Mouse (Mus musculus): Measurements from ENCODE around the gene Cavin2. TPM values are rescaled to one million over a fixed set of nuclear protein-coding genes. Genes with fewer than 3 reads are reported as not detected.

Cavin2 gene
- 8.1 and 8.3 TPM in 2 replicates for polyA plus RNA-seq (2012; rRNA removed)

DNA sequence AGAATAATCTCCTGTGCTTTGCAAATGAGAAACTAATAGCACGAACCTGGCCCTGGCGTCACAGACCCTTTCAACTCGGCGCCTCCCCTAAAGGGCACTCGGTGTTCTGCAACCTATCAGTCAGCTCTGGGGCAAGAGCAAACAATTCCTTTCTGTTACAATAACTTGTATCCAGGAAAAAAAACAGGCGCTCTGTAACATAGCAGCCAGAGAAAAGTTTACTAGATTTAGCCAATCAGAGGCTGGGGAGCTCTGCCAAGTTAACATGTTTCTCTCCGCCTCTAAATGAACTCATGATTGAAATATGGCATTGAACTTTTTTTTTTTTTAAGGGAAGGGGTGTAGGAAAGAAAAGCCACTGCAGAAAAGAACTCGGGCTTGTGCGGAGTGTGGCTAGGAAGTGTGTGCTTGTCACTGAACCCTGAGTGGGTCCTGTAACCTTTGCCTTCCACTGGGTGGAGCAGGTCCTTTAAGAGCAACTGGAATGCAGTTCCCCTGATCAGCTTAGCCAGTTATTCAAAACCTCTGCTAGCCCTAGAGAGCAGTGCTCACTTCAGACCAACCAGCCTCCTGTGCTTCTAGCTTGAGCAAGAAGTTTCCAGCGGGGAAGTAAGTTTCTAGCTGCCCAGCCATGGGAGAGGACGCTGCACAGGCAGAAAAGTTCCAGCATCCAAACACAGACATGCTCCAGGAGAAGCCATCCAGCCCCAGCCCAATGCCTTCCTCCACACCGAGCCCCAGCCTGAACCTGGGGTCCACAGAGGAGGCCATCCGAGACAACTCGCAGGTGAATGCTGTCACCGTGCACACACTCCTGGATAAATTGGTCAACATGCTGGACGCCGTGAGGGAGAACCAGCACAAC lies at the start of gene Cavin2:
Cavin2 (plus strand) TSS at position 372 of the 865 bp plus-strand sequence.
- DNase-seq (ENCODE audit: extremely low spot score in 1 of 2, low spot score in 1 of 2) = no peak

DNA sequence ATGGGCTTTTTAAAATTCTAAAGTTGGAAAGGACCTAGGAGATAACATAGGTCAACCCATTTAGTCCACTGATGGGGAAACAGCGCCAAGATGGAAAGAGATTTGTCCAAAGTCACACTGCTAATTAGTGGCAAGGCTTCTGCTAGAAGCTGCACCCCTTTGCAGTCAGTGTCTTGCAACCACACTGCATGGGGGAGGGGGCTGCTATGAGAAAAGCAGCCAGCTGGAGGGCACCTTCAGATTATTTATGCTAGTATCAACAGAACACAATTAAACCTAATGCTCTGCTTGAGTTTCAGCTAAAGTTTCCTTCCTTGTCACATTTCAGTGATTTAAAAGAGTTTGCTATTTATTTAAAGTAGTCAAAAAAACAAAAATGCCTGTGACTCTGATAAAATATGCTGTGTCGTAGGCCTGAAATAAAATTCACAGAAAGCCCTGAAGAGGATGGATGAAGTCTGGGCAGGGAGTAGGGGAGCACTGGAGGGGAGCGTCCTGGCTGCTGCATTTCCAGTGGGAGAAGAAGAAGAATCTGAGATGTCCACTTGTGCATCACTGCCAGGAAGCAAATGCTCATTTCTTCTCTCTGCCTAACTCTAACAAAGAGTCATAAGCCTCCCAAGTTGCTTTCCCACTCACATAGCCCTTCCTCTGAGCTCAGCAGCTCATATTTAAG lies 47.5 kb upstream of the Cavin2 start:
- no peak for DNase-seq (ENCODE audit: extremely low spot score in 1 of 2, low spot score in 1 of 2)

DNA sequence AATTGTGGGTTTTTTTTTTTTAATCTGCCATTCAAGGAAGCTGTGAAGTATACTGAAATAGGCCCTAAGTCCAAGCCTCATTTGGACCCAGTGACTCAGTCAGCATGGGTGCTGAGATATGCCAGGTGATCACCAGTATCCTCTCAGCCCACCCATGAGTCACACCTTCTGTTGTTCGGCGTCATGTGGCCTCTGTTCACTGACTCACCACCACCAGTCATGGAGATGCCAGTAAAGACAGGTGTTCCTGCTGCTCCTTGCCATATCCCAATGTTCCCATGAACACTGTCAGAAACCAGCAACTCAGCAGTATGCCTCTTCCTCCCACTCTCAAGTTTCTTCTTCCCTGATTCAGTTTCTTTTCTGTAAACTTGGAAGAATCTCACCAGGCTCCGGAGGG lies 45.6 kb upstream of the Cavin2 start:
- DNase-seq (ENCODE audit: extremely low spot score in 1 of 2, low spot score in 1 of 2) = peak; percentile 56 to 78

DNA sequence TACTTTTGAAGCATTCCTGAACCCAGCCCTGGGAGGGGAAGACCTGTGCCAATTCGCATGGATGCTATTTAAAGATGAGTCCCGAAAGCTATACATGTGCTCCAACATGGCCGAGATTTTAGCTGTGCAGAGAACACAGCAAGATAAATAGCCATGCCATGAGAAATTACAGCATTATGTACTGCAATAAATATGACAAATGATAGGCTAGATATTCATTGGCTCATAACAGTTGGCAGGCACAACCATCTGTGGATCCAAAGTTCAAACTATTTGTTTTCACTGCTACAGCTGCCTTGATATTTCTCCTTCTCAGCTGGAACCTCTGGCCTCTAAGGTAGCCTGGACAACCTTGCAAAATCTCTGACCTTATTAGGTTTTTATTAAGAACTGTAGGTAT lies 45.1 kb upstream of the Cavin2 start:
- DNase-seq (ENCODE audit: extremely low spot score in 1 of 2, low spot score in 1 of 2) = no peak

DNA sequence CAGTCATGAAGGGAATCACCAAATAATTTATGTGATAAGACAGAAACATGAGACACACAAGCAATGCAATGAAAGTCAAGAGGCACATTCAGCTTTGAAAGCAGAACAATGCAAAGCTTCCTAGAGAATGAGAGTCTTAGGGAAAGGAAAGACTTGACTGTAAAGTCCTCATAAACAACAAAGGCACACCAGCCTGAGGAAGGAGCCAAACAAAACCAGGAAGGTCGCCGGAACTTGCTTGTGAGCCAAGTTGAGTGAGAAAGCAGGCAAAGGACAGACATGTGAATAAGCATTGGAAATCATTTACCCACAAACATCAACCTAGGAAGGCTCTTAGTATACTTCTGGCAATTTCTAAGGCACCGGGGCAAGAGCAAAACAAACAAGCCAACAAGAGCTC lies 43.5 kb upstream of the Cavin2 start:
- DNase-seq (ENCODE audit: extremely low spot score in 1 of 2, low spot score in 1 of 2) = no peak

DNA sequence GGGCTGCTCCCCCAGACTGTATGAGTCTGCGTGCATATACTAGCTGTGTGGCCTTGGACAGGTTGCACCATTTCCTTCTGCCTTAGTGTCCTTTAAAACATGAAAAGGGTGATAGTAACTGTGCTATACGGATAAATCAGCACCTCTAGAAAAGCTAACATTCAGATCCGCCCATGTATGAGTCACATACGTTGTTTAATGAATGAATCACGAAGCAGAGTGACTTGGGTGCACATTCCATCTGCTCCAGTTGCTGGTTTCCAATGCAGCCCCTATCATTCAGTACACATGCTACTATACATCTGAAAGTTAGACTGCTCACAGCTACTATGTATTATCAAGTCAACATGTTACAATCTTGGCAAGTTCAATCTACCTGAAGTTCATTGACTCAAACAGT lies 38.6 kb upstream of the Cavin2 start:
- peak in 1 of 2 experiments; percentile 47 for DNase-seq (ENCODE audit: extremely low spot score in 1 of 2, low spot score in 1 of 2)

DNA sequence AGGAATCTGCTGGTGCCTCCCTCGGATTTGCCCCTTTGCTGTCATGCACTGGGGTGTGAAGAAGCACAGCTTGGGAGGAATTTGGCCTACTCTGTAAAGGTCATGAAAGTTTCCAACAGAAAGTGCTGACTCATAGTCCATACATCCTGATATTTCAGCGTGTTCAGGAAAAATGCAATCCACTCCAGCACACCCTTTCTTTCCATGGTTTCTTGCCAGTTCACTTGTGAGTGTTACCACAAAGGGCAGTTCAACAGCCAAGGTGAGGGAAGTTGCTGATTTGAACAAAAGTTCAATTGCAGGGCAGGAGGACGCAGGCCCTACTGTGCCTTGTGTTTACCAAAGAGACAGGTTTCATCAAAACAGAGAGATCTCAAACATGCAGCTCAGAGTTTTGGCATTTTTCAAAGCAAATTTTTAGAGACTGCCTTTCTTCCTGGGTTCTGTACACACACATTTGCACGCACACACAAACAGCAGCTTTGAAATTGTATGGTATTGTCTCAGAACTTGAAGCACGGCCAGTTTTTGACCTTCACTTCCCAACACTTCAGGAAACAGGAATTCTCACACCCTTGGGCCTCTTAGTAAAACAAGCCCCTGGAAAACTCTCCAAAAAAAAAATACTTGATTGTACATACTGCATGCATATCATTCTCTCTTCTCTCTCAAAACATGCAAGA lies 23.7 kb upstream of the Cavin2 start:
- no peak for DNase-seq (ENCODE audit: extremely low spot score in 1 of 2, low spot score in 1 of 2)

DNA sequence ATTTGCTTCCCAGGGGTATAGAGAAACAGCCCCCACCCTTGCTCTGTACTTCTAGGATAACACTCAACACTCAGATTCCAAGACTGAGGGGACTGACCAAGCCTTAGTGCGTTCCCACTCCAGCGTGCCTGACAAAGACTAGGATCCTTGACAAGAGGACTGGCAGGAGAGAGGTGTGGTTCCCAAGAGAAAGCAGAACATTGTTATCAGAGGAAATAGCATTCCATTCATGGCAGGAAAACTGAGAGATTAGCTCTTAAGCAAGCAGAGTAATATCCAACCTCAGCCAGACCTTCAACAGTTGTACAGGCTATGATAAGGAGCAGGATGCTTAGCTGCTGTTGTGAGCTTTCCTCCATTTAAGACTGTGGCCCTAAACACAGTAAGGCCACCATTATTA lies 23.0 kb upstream of the Cavin2 start:
- DNase-seq (ENCODE audit: extremely low spot score in 1 of 2, low spot score in 1 of 2) = no peak

DNA sequence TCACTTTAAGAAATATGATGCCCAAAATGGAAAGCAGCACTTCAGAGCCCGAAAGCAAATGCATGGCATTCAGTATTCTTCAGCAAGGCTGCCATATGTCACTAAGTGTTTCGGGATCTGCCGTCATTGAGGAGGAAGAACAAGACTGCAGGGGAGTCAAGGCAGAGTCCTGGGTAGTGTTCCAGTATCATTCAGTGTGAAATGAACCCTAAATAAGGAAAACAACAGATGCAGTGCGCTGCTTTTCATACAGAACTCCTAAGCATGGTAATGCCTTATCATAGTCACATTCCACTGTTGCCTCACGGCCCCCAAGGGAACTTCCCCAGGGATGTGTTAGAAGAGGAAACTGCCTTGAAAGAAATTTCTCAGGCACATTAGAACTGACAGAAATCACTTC lies 21.8 kb upstream of the Cavin2 start:
- peak; percentile 49 to 73 for DNase-seq (ENCODE audit: extremely low spot score in 1 of 2, low spot score in 1 of 2)

DNA sequence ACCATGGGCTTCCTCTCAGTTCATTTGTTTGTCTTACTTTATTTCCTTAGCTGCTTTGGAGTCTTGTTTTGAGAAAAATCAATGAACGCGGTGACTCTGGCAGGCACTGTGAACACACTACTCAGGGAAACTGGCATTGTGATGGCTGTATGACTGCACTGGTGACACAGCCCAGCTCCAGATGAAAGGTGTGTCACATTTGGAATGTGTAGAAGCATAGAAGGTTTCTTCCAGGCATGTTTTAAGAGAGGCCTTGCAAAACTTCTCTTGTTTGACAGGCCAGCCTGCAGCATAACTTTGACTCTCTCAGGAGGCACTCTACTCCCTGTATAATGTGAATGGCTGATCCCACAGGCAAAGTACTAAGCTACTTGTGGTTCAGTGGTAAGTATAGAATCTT lies 20.7 kb upstream of the Cavin2 start:
- no peak for DNase-seq (ENCODE audit: extremely low spot score in 1 of 2, low spot score in 1 of 2)

DNA sequence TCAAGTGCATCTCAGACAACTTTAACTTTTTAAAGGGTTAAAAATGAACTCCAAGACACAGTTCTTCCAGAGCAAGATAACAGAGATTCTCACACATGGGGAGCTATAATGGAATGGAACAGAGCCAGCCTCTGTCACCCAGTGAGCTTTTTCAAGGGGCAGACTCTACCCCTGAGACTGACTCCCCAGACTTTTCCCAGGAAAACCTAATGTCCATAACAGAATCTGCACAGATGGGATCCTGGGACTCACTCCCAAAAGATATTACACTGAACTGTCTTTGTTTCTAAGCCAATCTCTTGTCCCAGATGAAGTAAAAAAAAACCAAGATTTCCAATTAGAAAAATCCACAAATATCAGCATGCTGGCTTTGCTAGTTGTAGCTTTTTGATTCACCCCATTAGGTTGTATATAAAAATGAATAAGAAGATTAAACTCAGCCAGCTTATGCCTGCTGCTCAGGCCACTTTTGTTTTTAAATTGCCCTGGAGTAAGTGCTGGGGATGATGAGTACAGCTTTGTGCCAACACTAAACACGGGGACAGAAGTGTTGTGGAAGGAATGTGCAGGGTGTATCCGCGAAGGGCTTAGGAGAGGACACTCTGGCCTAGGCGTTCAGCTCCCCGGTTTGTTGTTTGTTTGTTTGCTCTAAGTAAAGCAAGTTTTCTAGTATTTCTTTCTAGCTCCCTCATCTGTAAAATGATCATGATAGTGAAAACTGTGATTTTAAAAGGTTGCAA lies 18.6 kb upstream of the Cavin2 start:
- DNase-seq (ENCODE audit: extremely low spot score in 1 of 2, low spot score in 1 of 2) = no peak

DNA sequence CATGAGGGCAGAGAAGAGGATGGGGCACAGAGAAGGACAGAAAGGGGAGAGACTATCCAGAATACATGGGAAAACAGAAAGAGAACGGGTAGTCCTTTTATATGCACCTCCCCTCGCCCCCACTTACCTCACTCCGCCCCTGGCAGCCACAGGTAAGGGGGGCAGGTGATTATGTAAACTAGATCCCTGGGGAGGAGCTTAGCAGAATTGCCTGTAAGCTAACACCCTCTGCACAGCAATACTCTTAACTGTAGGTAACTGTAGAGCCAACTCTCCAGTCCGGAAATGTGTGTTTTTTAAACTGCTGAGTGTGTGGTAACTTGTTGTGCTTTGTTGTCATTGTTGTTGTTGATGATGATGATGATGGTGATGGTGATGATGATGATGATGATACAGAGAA lies 17.1 kb upstream of the Cavin2 start:
- DNase-seq (ENCODE audit: extremely low spot score in 1 of 2, low spot score in 1 of 2) = no peak

DNA sequence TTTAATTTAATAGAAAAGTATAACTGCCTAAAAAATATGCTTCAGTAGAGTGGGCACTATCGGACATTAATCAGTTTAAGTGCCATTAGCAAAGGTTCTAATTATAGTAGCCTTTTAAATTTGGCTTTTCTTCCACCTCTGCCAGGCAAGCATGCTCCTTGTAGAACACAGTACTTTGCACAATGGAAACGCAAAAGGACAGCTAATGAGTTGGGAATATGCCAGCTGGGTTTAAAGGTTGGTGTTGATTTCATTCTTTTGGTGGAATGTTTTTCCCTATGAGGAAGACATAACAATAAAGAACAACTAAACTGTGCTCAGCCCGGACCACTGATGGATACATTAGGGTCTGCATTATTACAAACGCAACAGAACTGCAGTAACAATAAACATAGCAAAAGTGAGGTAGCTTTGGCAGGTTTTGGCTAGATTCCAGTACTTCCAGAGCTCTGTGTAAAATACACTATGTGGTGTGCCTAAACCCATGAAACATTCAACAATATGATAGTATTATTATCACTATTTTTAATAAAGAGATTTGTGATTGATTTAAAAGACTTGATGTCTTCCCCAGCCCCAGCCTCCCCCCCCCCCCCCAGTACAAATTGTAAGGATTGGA lies 16.2 kb upstream of the Cavin2 start:
- DNase-seq (ENCODE audit: extremely low spot score in 1 of 2, low spot score in 1 of 2) = no peak

DNA sequence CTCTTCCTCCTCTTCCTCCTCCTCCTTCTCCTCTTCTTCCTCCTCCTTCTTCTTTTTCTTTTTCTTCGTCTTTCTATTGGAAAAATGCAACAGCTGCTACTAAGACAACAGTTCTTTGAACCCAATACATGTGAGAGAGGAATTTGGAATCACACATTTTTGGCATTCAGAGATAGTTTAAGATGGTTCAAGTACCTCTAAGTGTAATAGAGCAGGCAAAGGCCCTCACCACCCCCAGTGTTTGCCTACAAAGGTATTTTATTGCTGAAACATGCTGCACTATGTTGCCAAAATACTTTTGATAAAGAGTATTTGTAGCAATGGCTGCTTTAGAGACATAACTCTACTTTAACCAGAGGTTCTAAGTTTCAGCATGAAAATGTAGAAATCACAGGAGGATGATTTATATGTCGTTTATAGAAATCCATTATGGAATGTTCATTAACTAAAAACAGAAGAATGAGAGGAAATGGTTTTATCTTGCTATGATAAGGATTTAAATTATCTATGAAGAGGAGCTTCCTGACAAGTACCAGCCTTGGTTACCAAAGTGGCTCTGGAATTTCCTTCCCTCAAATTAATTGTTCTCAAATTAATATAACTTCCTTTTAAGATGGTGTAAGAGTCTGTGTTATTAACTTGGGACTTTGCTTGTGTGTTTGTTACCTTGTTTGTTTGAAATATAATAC lies 10.9 kb upstream of the Cavin2 start:
- DNase-seq (ENCODE audit: extremely low spot score in 1 of 2, low spot score in 1 of 2) = no peak

DNA sequence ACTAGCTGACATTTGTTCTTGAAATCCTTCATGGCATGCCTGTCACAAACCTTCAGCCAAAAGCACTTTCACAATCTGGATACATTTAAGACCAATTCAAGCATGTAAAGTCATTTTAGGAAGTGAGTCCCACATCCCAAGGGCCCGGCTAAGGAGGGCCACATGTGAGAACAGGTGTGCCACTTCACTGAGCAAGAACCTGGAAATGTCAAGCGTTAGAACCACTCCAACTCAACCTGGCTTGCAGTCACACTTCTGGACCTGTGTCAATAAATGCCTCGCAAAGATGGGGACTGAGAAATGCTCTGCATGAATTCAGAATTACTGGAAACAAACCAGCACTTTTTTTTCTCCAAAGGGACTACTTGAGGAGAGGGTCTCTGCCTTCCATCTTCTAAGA lies 725 bp upstream of the Cavin2 start:
- no peak for DNase-seq (ENCODE audit: extremely low spot score in 1 of 2, low spot score in 1 of 2)

DNA sequence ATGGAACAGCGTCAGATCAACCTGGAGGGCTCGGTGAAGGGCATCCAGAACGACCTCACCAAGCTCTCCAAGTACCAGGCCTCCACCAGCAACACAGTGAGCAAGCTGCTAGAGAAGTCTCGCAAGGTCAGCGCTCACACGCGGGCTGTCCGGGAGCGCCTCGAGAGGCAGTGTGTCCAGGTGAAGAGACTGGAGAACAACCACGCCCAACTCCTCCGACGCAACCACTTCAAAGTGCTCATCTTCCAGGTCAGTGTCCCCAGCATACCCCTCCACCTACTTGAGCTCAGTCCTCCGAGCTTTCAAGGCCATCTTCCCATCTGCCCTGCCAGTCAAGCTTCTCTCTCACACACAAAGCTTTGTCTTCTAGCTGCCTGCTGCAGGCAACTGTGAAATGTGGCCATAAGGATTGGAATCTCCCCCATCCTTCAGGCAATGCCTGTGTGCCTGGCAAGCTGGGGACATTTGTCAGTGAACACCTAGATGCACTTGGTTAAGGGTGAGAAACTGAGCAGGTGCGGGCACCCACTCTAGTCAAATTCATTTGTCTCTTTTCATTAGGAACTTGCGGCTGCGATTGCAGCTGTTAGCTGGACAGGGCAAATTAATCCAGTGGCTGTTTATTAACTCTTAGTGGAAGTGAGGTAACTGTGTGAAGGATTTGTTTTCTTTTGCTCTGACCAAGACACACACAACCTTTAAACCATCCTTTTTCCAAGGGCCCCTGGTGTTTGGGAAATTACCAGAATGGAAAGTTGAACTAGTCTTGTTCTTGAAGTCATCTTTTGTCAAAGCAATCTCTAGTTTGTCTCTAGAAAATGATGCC lies 907 bp downstream of the Cavin2 start:
- no peak for DNase-seq (ENCODE audit: extremely low spot score in 1 of 2, low spot score in 1 of 2)

DNA sequence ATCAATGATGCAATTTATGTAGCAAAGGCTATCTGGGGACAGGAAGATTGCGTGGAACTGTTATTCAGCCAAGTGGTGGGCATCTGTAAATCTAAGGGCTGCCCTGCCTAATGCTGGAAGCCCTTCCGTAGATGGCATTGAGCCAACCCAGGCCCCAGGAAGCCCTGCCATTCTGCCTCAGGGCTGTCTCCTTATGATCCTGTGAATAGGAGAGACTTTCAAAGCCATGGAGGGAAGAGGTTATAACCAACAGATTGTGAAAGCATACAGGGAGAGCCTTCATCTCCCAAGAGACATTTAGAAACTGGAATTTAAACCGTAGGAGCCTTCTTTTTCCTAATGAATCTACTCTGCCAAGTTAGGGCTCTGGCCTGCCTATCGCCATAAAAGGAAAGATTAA lies 1.7 kb downstream of the Cavin2 start:
- DNase-seq (ENCODE audit: extremely low spot score in 1 of 2, low spot score in 1 of 2) = no peak

DNA sequence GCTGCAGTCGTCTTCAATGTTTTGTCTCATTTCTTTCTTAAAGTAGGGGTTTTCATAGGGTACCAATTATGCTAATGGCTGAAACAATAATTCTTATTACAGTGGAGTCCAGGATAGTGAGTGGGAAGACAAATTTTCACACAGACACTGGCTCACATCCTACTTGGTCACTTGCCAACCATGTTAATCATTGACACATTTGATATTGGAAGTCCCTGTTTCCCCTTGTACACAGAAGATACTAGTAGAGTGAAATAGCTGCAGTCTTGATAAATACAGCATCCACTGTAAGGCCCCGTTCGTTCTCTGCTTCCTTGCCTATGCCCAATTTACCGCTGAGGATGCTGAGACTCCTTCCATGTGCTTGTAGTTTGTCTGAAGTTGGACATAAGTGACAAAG lies 3.4 kb downstream of the Cavin2 start:
- no peak for DNase-seq (ENCODE audit: extremely low spot score in 1 of 2, low spot score in 1 of 2)
